Mouse (Mus musculus) ES-CJ7 (cell line): ENCODE results near the gene 2310033P09Rik.
"Not testable (repeated sequence)": the region's sequence is repeated elsewhere in the genome, so short reads cannot be mapped to it uniquely, and the experiment has no call there.

ENCODE experiments used
- DNase-seq: peaks from one replicate; pipeline ENCODE4 v3.0.0; 2011; ENCODE audit warnings: low read depth, low spot score

Gene 2310033P09Rik

GRCm38 (mm10) chr11:59201216-59202002 is 6.7 kb upstream of the 2310033P09Rik start:
- no peak for DNase-seq

DNA sequence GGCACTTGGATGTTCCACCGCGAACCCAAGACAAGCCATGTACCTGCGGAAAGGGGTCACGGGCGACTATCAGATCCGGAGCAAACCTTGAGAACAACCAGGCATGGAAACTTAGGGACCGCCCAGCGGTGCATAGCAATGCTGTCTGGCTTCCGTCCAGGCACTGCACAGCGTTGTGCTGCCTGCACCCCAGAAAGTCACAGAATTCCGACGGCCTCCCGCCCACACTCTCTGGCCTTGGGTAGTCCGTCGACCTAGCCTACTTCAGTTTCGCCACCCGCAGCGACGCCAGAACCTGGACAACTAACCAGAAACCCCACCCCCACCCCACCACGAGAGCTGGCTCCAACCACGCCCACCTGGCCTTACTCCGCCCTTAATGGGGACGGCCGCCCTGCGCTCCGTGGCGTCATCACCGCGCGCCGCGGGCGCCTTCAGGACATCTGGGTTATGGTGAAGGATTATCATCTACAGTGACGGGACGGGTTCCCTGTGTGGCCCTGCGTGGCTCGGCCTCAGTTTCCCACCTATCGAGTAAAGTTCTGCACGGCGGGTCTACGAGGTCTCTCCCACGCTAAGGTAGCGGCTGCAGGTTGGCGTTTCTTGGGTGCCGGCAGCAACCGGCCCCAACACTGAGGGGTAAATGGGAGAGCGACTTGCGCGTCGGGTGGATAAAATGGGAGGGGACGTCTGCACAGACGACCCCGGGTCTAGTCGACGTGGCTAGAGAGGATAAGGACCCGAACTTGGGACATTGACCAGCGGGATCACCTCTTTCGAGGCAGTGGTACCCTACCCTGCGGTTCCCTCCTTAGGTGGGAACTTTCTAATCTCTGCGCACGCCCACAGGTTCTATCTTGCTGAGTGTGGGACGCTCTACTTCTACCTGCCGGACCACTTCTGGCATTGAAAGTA is 5.8 kb upstream of the 2310033P09Rik start, which contains the start of gene Mrpl55:
TSS of gene Mrpl55 (plus strand) at position 406 of the 915 bp plus-strand sequence.
- DNase-seq: peak; percentile 89

DNA sequence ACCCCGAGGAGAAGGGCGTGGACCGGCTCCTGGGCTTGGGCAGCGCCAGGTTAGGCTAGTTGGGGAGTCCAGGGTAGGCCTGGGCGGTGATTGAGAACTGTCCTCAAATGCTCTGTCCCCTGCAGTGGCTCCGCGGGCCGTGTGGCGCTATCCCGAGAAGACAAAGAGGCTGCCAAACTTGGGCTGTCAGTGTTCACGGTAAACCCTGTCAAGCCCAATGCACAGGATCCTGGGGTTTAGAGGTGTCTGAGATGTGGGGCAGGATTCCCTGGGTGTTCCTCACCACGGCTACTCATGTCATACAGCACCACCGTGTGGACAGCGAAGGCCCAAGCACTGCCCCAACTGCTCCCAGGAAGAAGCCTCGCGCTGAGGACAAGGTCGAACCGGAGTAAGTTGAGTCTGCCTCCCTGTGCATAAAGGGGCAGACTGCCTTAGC is 901 bp downstream of the 2310033P09Rik start:
- peak; percentile 82 for DNase-seq

- no peak for DNase-seq
These were observed 1.5 kb downstream of the 2310033P09Rik start for GRCm38 (mm10) chr11:59209580-59209979.

- no peak for DNase-seq
These were observed 1.9 kb downstream of the 2310033P09Rik start for GRCm38 (mm10) chr11:59210020-59210419.

DNA sequence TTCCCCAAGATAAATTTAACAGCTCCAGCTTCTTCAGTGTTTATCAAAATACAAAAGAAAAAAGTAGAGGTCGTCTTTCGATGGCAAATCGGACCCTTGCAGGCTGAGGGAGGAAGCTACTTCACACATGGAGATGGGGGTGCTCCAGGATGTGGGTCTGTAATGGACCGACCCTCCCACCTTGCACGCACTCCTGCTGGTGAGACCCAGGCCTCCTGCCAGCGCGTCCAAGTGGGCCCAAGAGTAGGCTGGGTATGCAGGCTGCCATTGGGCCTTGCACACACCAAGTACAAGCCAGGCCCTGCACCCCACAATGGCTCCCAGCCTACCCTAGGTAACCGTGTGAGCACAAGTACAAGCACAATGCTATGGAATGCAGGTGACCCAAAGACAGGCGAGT is 3.4 kb downstream of the 2310033P09Rik start:
- not testable (repeated sequence) for DNase-seq

GRCm38 (mm10) chr11:59212320-59212719 is 4.2 kb downstream of the 2310033P09Rik start:
- not testable (repeated sequence) for DNase-seq

DNA sequence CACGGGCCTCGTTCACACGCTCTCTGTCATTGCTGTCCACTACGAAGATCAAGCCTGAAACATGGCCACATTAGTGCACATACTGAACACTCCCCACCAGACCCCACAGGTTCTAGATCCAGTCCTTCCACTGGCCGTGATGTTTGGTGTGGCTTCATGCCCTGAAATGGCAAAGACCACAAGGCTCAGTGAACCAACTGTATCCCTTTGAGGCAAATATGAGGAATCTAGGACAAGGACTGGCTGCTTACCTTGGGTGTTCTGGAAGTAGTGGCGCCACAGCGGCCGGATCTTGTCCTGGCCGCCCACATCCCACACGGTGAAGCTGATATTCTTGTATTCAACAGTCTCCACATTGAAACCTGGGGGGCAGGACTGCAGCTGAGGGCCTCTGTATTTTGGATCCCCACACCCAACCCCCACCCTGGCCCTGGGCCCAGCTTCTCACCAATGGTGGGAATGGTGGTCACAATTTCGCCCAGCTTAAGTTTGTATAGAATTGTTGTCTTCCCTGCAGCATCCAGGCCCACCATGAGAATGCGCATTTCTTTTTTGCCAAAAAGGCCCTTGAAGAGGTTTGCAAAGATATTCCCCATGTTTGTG is 4.9 kb downstream of the 2310033P09Rik start:
- no peak for DNase-seq

DNA sequence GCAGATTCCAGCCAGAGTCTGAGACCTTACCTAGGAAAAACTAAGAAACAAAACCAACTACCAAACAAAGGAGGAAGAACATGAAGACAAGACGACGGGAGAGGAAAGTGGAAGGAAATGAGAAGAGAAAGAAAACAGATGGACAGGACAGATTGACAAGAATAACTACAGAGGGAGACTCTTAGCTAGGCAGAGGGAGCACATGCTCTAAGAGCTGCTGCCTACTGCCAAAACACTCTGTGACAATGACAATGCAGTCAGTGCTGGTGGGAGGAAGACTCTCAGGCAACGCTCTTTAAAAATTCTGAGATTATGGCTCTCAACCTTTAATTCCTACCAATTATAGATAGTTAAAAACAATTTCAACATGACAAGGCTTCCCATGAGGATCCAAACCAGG is 8.8 kb downstream of the 2310033P09Rik start:
- DNase-seq: no peak

- DNase-seq: no peak
These were observed 10.4 kb downstream of the 2310033P09Rik start for GRCm38 (mm10) chr11:59218389-59218998.

GRCm38 (mm10) chr11:59219064-59219463 is 10.9 kb downstream of the 2310033P09Rik start:
- peak; percentile 82 for DNase-seq

GRCm38 (mm10) chr11:59221604-59222003 is 13.5 kb downstream of the 2310033P09Rik start:
- DNase-seq: no peak

GRCm38 (mm10) chr11:59222306-59222705 is 14.2 kb downstream of the 2310033P09Rik start:
- DNase-seq: no peak

DNA sequence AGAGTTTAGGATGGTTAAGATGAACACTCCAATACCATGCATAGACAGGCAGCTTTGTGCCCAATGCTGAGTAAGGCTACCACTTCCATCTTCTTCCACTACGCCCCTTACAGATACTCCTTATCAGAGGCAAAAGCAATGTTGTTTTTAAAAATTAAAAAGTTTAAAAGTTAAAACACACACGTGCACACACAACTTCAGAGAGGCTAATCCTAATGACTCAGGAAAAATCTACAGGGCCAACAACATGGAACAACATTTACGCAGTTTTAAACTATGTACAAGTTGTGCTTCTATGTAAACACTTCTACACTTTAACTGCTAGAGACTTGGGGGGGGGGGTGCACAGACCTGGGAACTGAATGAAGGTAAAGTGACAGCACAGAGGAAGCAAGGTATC is 15.9 kb downstream of the 2310033P09Rik start:
- no peak for DNase-seq

DNA sequence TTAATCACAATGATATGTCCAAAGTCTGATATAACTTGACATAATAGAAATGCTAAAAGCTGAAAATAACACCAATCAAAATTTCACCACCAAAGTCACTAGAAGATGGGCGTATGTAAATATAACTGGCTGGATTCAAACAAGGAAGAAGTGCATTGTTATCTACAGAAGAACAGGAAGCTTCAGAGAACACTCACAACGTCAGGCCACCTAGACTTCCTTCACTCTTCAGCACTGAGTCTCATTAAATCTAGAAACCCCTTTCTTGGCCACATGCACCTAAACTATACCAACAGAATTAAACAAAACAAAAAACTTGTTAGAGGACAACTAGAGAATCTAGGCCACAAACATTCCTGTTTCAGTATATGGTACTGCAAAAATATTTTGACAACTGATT is 16.3 kb downstream of the 2310033P09Rik start:
- no peak for DNase-seq

GRCm38 (mm10) chr11:59225167-59225566 is 17.0 kb downstream of the 2310033P09Rik start:
- DNase-seq: no peak

DNA sequence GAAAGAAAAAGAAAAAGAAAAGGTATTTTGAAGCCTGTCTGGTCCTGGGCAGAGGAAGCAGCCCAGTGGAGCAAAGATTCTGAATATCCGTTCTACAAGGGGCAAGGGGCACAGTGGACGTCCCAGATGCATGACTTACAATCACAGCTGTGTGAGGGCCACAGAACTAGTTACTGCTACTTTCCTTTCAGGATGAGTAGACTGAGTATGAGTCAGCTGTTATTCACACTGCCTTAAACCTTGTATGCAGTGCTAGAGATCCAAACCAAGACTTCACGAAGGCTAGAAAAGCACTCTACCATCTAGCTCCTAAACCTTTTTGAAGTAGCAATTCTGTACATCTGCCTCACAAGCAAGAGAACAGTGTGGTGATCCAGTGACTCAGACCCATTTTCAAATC is 18.1 kb downstream of the 2310033P09Rik start:
- no peak for DNase-seq

DNA sequence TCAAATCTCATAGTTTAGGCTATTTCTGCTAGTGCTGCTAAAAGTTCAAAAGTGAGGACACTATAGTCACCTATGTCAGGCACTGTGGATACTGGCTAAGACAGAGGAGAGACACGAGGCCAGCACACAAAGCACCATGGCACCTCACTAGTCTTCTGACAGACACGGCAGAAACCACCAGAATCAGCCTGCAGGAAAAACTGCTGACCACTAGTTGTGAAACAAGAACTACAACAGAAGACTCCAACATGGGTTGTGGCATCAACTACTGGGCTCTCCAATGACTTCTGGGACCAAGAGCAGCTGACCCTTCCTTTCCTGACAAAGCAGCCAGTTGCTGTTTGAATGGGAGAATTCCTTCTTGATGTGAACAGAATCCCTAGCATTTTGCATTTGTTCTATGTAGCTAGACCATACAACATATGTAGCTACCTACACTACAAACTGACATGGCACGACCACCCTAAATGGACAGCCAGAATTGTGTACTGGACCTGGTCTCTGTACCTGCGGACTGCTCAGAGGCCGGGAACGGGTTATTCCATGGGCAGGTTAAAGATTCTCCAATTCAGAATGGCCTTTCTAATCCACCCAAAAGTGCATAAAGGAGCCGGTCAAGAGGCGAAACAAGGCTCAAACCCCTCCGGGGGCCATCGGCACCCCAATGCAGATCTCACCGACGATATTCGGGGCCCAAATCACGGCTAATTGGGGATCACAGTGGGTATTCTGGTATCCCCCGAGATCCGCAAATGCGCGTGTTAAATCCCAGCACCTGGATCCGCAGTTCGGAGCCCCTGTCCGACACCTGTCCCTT is 18.9 kb downstream of the 2310033P09Rik start:
- no peak for DNase-seq

DNA sequence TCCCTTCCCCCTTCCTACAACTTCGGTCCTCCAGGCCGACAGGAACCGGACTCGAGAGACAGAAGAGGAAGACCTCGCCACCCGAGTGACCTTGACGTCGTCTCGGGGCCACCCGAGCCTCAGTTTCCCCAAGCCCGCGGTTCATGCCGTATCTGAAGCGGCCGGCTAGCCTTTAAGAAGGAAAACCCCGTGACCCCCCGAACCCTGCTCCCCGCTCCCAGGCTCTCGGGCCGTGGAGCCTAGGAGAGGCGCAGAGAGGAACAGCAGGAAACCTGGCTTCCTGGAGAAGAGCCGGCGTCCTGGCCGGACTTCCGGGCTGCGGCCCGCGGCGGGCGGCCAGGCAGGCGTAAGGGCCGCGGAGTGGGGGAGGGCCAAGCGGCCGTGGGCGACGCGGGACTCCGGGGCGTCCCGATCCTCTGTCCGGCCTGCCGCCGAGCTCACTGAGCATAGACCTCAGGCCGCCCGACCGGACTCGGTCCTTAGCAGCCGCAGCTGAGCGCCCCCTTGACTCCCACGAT is 19.5 kb downstream of the 2310033P09Rik start:
- DNase-seq: no peak
